Mouse (Mus musculus) brown adipose tissue, adult 24 weeks (tissue): ENCODE measurements around the gene Efcab3. TPM values are rescaled to one million over a fixed set of nuclear protein-coding genes. Genes with fewer than 3 reads are reported as not detected.
"Not testable (repeated sequence)": the region's sequence is repeated elsewhere in the genome, so short reads cannot be mapped to it uniquely, and the experiment has no call there.

Source experiments
- H3K27ac ChIP-seq: fragments of 200-500 bp; replicated peaks from 2 replicates; pipeline ENCODE4 v1.5.1; 2012; ENCODE audit warnings: low read depth, mild to moderate bottlenecking, low read length
- H3K4me1 ChIP-seq: fragments of 200-500 bp; 2 replicates; pipeline ENCODE4 v1.6.1; 2012; ENCODE audit warnings: low read length, mixed read lengths; ENCODE audit not compliant: control insufficient read depth, insufficient read depth, insufficient read length
- H3K4me3 ChIP-seq: fragments of 200-500 bp; 2 replicates; pipeline ENCODE4 v1.5.1; 2012; ENCODE audit warnings: low read depth, mild to moderate bottlenecking, low read length, moderate library complexity; ENCODE audit not compliant: insufficient read depth
- polyA plus RNA-seq: library from polyadenylated mRNA; stranded (reverse); fragments of >200 nt; gene quantifications from 2 replicates; pipeline ENCODE4 v1.2.4, GENCODE M21; 2012; ENCODE audit not compliant: missing spikeins, insufficient read depth, insufficient read length

Gene Efcab3
- polyA plus RNA-seq, 1 experiment = not detected

DNA sequence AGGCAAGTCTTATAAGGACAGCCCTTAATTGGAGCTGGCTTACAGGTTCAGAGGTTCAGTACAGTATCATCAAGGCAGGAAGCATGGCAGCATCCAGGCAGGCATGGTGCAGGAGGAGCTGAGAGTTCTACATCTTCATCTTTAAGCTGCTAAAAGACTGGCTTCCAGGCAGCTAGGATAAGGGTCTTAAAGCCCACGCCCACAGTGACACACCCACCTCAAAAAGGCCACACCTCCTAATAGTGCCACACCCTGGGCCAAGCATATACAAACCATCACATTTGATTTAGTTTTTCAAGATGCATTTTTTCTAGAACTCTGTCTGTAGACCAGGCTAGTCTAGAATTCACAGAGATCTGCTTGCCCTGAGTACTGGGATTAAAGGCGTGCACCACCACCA lies 73.9 kb downstream of the Efcab3 start:
- not testable (repeated sequence) for H3K4me3 ChIP-seq, H3K27ac ChIP-seq, H3K4me1 ChIP-seq

DNA sequence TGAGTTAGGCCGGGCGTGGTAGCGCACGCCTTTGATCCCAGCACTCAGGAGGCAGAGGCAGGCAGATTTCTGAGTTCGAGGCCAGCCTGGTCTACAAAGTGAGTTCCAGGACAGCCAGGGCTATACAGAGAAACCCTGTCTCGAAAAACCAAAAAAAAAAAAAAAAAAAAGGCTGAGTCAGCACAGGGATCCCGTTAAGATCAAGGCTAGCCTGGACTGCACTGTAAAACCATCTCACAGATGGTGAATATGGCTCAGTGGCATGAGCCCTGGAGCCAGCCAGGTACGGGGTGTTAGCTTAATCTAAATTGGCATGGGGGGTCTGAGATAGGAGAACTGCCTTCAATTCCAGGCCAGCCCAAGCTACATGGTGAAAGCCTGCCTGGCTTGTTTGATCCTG lies 77.1 kb downstream of the Efcab3 start:
- H3K27ac ChIP-seq, H3K4me1 ChIP-seq, H3K4me3 ChIP-seq: not testable (repeated sequence)

DNA sequence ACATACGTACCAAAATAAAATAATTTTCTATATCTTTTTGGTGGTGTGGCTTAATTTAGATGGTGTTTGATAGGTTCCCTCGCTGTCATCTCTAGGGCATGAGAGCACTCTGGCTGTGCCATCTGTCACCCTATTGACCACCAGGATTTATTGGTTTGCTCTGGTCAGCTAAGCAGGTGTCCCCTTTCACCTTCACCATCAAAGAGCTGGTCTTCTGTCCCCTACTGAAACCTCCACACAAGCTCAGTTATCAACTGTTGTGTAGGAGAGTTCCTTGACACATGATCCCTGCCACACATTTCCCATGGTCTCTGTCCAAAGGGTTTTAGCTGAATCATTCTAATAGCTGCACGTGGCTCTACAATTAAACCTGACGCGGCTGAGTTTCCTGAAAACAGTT lies 77.7 kb downstream of the Efcab3 start:
- Histone ChIP-seq H3K4me1 (no peaks in the 10 kb centered on the region), H3K27ac (no peak overlapping the region), H3K4me3 (no peak overlapping the region)

DNA sequence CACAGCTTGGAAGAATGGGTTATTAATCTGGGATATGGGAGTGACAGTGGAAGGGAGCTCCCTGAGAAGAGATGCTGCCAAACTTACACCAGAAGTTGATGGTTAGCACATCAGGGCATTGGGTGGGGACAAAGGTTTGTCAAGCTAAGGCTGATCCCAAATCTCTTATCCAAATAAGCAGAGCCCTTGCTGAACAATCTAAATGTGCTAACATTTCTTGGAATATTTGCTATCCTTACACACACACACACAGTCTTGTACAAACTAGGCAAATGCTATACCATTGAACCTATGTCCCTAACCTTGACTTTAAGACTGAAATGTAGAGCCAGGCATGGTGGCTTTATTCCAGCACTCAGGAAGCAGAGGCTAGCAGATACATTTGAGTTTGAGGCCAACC lies 80.2 kb downstream of the Efcab3 start:
- H3K4me3 ChIP-seq = no peak overlapping the region
- no peaks in the 10 kb centered on the region for H3K4me1 ChIP-seq
- no peak overlapping the region for H3K27ac ChIP-seq

DNA sequence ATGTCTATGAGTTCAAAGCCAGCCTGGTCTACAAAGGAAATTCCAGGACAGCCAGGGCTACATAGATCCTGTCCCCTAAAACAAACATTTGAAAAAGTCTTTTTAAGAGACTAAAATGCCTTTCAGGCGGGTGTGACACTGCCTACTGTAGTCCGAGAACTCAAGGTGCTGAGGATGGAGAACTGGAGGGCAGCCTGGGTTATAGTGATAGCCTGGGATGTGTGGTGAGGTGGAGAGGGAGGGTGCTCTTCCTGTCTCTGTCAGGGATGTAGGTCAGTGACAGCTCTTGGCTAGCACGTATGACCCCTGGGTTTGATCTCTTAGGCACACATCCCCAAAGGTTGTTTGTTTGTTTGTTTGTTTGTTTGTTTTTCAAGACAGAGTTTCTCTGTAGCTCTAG lies 80.7 kb downstream of the Efcab3 start:
- Histone ChIP-seq H3K4me3 (no peak overlapping the region), H3K4me1 (no peaks in the 10 kb centered on the region), H3K27ac (no peak overlapping the region)

DNA sequence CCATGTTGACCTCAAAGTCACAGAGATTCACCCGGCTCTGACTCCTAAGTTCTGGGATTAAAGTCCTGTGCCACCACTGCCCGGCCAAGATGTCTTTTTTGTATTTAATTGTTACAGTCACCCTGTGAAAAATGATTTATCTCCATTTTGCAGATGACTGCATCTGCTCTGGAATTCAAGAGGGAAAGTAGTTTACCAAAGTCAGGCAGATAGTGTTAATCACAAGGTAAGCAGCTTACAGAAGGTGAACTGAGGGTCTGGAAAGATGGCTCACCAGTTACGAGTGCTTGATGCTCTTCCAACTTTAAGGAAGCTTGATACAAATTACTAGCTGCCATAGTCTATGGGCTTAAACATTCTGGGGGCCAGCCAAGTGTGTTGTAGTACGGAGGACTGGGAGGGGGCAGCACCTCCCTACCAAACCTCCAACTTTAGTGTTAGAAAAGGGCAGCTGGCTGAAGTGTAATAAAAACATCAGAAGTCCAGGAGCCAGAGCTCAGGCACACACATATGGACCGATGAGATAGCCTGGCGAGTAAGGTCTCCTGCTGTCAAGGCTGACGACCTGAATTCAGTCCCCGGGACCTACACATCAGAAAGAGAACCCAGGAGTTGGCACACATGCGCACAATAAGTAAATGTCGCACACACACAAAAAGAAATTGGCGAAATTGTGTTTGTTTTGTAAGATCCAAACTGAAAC lies 81.3 kb downstream of the Efcab3 start:
- no peak overlapping the region for H3K4me3 ChIP-seq
- H3K27ac ChIP-seq = no peak overlapping the region
- H3K4me1 ChIP-seq = no peaks in the 10 kb centered on the region

DNA sequence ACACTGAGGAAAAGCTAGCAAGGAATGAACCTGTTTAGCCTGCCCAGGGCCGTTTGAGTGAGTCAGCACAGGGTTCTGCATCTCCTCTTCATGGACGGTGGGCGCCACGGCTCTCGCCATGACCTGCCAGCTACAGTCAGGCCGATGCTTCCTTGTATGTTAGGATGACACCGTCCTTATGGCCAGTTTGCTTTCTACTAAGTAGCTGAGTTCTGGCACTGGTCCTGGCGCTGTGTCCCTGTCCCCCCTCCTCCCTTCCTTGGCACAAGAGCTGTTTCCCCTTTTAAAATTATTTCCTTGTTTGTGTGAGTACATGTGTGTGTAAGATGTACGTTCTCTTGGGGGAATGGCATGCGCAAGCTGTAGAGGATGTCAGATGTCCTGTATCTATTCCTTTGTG lies 81.8 kb downstream of the Efcab3 start:
- Histone ChIP-seq H3K27ac (no peak overlapping the region), H3K4me1 (no peaks in the 10 kb centered on the region), H3K4me3 (no peak overlapping the region)

DNA sequence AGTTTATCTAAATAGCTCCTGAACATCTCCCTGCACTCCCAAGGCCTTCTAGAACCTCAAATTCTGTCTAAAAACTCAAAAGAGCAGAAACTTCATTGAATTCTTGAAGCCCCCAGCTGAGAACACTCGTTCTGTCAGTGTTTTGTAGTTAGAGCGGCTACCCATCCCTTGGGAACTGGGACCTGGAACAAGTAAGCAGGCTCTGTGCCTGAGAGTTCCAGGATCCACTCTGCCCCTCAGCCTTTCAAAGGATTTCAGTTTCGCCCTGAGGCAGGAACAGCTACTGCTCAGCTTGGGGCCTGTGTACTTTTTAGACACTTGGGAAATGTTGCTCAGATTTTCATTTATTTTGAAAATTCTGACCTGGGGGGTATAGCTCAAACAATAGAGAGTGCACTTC lies 83.2 kb downstream of the Efcab3 start, which contains the start of gene Gm10842:
Gene Gm10842 (plus strand): TSS at position 301 of the 400 bp plus-strand sequence.
- no peak within 1 kb of the TSS for H3K27ac ChIP-seq
- H3K4me1 ChIP-seq = no peaks in the 10 kb centered on the region
- no peak within 1 kb of the TSS for H3K4me3 ChIP-seq

DNA sequence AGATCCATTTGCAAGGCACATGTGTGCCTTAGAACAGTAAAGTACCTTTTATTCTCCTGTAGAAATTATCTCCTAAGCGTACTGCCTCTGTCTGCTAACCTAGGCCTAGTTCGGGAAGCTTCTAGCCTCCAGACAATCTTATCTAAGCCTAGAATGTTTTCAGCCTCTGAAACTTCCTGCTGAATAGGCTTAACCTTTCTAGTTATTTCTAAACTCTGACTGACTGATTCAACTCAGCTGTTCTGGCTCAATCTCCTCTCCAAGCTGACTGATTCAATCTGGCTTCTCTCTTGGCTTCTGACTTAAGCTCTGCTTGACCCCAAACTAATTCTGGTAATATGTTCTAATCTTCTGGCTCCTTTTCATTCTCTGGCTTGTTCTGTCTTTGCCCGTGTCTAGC lies 86.0 kb downstream of the Efcab3 start:
- H3K4me1 ChIP-seq = no peaks in the 10 kb centered on the region
- no peak overlapping the region for H3K4me3 ChIP-seq
- H3K27ac ChIP-seq = no peak overlapping the region

DNA sequence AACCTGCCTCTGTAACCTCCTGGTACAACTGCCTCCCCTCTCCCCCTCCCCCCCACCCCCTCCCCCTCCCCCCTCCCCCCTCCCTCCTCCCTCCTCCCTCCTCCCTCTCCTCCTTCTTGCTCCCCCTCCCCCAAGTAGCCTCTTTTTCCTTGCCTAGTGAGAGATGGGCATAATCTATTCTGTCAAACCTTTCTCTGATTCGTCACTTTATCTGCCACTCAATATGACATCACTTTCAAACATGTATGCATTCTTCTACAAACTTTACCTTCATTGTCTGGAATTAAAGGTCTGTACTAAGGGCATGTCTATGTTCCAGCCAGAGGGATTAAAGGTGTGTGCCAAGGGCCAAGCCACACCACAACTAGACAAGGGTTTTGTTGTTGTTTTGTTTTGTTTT lies 86.4 kb downstream of the Efcab3 start:
- H3K4me1 ChIP-seq = no peaks in the 10 kb centered on the region

DNA sequence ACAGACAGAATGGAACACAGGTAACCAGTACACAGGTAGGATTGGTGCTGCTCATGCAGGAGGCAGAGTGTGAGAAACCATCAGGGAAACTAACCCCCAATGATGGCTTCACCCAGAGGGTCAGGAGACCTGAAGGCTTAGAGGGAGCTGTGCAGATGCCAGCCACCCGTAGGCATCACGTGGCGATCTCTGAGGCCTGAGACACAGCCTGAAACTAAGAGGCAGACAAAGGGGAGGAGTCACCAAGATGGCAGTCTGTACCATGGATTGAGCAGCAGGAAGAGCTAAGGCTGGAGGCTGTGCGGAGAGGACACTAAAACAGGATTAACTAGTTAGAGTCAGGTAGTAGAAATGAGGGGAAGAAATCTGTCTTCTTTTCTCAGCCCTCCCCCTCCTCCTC lies 87.3 kb downstream of the Efcab3 start:
- no peak overlapping the region for H3K27ac ChIP-seq
- H3K4me1 ChIP-seq = no peaks in the 10 kb centered on the region
- H3K4me3 ChIP-seq = no peak overlapping the region

More for the DNA sequence above, 86.4 kb downstream of the Efcab3 start:
- Histone ChIP-seq H3K4me3 (no peak overlapping the region), H3K27ac (no peak overlapping the region)

DNA sequence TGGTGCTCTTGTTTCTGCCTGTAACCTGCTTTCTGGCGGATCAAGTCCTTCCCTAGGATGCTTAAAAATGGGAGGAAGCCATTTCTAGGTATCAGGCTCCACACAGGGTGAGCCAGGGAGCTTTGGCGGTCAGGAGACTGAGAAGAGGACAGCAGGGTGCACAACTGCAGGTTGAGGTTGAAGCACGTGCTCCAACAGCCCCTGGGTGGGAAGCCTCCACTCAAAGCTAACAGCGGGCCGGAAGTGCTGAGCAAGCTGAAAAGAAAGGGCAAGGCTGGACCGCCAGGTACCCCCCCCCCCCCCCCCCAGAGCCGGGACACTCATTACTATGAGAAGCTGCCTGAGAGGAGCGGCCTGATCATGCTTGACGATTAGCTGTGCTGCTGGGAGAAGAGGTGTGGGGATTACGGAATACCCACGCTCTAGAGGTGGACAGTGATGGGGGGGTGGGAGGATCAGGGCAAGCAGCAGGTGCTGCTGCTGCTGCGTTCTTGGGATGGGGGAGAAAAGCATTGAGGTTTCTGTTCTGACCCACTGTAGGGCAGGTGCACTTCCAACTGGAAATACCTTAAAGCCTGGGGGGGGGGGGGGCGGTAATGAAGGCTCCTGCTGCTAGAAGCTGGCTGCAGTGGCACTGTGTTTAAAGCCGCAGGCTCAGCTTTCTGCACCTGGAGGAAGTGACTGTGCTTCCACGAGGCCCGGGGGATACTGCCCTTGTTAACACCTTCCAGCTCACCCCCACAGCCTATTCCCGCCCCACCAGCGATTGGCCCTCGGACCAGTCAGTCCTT lies 88.0 kb downstream of the Efcab3 start:
- Histone ChIP-seq H3K4me3 (no peak overlapping the region), H3K4me1 (no peaks in the 10 kb centered on the region), H3K27ac (no peak overlapping the region)

DNA sequence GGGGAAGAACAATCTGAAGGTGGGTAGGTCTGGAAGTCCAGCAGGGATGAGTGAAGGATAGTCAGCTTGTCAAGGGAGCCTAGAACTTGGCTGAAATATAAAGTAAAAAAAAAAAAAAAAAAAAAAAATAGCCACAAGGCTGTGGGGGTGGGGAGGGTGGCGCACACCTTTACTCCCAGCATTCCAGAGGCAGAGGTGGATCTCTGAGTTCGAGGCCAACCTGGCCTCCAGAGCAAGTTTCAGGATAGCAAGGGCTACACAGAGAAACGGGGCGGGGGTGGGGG lies 88.6 kb downstream of the Efcab3 start:
- Histone ChIP-seq H3K27ac (no peak overlapping the region), H3K4me1 (no peaks in the 10 kb centered on the region), H3K4me3 (no peak overlapping the region)

DNA sequence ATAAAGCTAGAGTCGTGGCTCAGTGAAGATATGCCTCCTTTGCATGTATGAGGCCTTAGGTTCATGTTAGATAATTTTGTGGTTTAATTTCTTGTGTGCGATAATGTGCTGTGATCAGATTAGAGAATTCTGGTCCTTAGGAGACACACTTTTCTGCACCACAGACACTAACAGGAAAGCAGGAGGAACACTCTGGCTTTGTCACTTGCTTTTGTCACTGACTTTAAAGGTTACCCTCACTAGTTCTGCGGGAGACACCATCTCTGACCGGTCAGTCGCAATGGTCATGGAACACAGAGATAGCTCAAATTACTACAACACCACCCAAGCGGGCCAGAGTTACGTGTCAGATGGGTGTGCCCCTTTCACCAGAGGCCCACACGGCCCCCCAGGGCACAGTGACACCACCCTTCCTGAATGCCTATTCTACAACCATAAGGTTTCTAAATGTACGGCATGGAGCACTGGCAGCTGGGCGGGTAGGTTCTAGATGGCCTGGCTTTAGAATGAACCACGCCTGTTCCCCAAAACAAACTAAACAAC lies 89.0 kb downstream of the Efcab3 start:
- H3K4me3 ChIP-seq = no peak overlapping the region
- no peaks in the 10 kb centered on the region for H3K4me1 ChIP-seq
- H3K27ac ChIP-seq = no peak overlapping the region

DNA sequence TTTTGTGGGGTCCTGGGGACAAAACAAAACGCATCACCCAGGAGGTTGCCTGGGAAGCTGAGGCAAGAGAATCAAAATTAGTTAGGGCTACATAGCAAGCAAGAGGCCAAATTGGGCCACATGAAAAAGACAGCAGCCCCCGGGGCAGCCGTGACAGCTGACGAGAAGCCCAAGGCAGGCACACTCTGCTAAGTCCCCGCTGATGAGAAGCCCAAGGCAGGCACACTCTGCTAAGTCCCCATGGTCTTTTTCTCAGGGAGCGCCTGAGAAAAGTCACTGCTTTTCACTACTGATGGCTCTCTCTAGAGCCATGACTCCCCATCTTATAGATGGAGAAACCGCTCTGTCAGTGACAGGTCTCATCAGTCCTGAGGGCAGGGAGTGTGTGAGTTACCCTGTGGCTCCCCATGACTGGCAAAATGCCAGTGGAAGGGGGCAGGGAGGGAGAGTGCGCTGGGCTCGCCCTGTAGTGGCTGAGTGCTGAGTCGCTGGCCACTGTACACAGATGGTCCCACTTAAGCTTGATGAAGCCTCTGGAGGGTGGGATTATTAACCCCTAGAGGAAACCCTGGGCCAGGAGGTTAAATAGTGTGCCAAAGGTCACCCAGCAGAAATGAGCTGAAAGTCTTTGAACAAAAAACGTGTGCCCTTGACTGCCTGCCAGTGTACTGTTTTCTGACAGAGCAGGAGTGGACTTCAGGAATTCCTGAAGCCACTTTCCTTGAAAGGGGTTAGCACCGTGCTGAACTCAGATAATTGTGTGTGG lies 89.9 kb downstream of the Efcab3 start:
- Histone ChIP-seq H3K27ac (no peak overlapping the region), H3K4me1 (no peaks in the 10 kb centered on the region), H3K4me3 (no peak overlapping the region)
